Mouse (Mus musculus): Measurements from ENCODE around the gene Pikfyve.

GRCm38 (mm10) chr1:65179634-65180249 is 6.7 kb upstream of the Pikfyve start:
- no peak for TF ChIP-seq CTCF (IDR thresholded peaks at IDR 0.05; ENCODE audit: extremely low read depth, insufficient read length, insufficient replicate concordance, low read depth, low read length)
- no peak for TF ChIP-seq POLR2A (IDR thresholded peaks at IDR 0.05; ENCODE audit: low read depth, low read length)
